Mouse (Mus musculus): ENCODE results near the gene Evx1. TPM values are rescaled to one million over a fixed set of nuclear protein-coding genes. Genes with fewer than 3 reads are reported as not detected.

Gene Evx1
- not detected for polyA plus RNA-seq (2017; shearing (Covaris generic))

DNA sequence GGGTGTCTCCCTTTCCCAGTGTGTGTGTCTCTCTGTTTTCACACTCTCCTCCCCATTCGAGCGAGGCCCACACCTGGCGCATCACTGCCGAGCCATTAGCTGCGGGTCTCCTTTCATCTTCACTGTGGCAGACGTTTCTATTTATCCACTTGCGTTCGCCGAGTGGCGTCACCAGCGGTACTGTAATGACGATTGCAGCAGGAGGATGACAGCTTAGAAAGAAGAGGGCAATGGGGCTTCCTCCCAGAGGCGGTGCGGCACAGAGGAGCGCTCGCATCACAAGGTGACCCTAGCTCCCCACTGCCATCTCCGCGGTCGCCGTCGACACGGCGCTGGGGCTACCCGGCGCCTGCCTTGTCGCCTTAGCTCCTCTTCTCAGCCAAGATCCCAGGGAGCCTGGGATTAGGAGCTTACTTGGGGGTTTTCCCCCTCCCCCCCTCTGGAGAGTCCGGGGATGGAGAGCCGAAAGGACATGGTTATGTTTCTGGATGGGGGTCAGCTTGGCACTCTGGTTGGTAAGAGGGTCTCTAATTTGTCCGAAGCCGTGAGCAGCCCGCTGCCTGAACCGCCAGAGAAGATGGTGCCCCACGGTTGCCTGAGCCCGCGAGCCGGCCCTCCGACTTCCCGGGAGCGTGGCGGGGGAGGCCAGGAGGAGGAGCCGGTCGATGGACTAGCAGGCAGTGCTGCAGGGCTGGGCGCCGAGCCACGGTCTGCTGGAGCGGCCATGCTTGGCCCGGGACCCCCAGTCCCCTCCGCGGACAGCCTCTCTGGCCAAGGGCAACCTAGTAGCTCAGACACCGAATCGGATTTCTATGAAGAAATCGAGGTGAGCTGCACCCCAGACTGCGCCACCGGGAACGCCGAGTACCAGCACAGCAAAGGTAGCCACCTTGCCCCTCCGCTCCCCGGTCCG, at the start of gene Evx1:
TSS of gene Evx1 (plus strand) at position 108 of the 913 bp plus-strand sequence.

Other genes with a start within 250 kb of the Evx1 start
- gene Hoxa1, start 155.2 kb upstream of the Evx1 start, polyA plus RNA-seq (2017; shearing (Covaris generic)), result not detected
- not detected for gene Hoxa2, start 148.7 kb upstream of the Evx1 start, polyA plus RNA-seq (2017; shearing (Covaris generic))
- gene 5730596B20Rik, start 136.0 kb upstream of the Evx1 start, polyA plus RNA-seq (2017; shearing (Covaris generic)), result not detected
- gene Hoxa4, start 121.7 kb upstream of the Evx1 start, polyA plus RNA-seq (2017; shearing (Covaris generic)), result not detected
- not detected for gene Hoxa5, start 108.9 kb upstream of the Evx1 start, polyA plus RNA-seq (2017; shearing (Covaris generic))
- gene Hoxa6, start 104.8 kb upstream of the Evx1 start, polyA plus RNA-seq (2017; shearing (Covaris generic)), result not detected
- not detected for gene Hoxa3, start 100.2 kb upstream of the Evx1 start, polyA plus RNA-seq (2017; shearing (Covaris generic))
- not detected for gene Gm28308, start 100.2 kb upstream of the Evx1 start, polyA plus RNA-seq (2017; shearing (Covaris generic))
- not detected for gene Hoxa7, start 91.6 kb upstream of the Evx1 start, polyA plus RNA-seq (2017; shearing (Covaris generic))
- not detected for gene Hoxa9, start 82.4 kb upstream of the Evx1 start, polyA plus RNA-seq (2017; shearing (Covaris generic))
- not detected for gene Hoxa10, start 72.6 kb upstream of the Evx1 start, polyA plus RNA-seq (2017; shearing (Covaris generic))
- not detected for gene Hoxa11, start 67.7 kb upstream of the Evx1 start, polyA plus RNA-seq (2017; shearing (Covaris generic))
- gene Hoxa13, start 52.6 kb upstream of the Evx1 start, polyA plus RNA-seq (2017; shearing (Covaris generic)), result not detected